In genomic region chr6:39425181-39425580, GRCm38 (mm10) we compare ENCODE assay signal across 23 mouse cellular contexts. TPM values are rescaled to one million over a fixed set of nuclear protein-coding genes. Genes with fewer than 3 reads are reported as not detected.
DNase-seq lines count a peak whose midpoint lies in the region; ATAC-seq and TF ChIP-seq lines count a peak whose summit lies in the region.
"Had no signal": no experiment of that assay in that cellular context is flagged by ENCODE, and none has a peak within 500 bp of the region (broad histone marks: within the 10 kb centered on the region; RNA-seq: fewer than 3 reads in every experiment).

No protein-coding gene starts in this region.

- peak overlapping the region; percentile 48 for H3K27ac ChIP-seq in MEL (ENCODE audit: control insufficient read depth, low read depth, low read length)
- H3K27ac ChIP-seq in liver, embryonic 14.5 days, result peak overlapping the region; percentile 78
- H3K27ac ChIP-seq: embryonic facial prominence, embryonic 13.5 days; heart, embryonic 10.5 days; hindbrain, embryonic 10.5 days; hindbrain, embryonic 14.5 days had no signal

- 24% methylated on average over 2 of the region's 2 CpGs for WGBS in liver, embryonic 14.5 days (ENCODE audit: insufficient replicate concordance)

- intact Hi-C loops in heart, postnatal 10 days (cut with DNase I), result no loop called here

- peaks cover 0 to 44% of the 10 kb centered on the region in 2 experiments; a peak in 2 of 4 replicates for H3K36me3 ChIP-seq in MEL (ENCODE audit: control insufficient read depth in 1 of 2, insufficient read depth in 2 of 2, low read length in 2 of 2)
- no peaks in the 10 kb centered on the region for H3K36me3 ChIP-seq in liver, embryonic 14.5 days (replicated peaks; ENCODE audit: control insufficient read depth, insufficient read depth, low read depth)
- H3K36me3 ChIP-seq: embryonic facial prominence, embryonic 13.5 days; heart, embryonic 10.5 days; hindbrain, embryonic 10.5 days had no signal

- peak in 1 of 2 experiments; percentile 31; a peak in 2 of 4 replicates for TF ChIP-seq EP300 in MEL (IDR thresholded peaks at IDR 0.05; ENCODE audit: low read depth in 1 of 2, low read length in 2 of 2)
- peak; percentile 29; the same call in 1 of the 2 replicates for TF ChIP-seq EP300 in liver, embryonic 14.5 days (IDR thresholded peaks at IDR 0.05; ENCODE audit: low read depth)

- no peak overlapping the region for H3K9ac ChIP-seq in MEL (ENCODE audit: control insufficient read depth, low read depth, low read length, poor library complexity, severe bottlenecking)
- H3K9ac ChIP-seq in liver, embryonic 14.5 days (replicated peaks), result peak overlapping the region; percentile 48
- H3K9ac ChIP-seq: embryonic facial prominence, embryonic 13.5 days; hindbrain, embryonic 14.5 days had no signal

- peaks cover 15 to 37% of the 10 kb centered on the region in 2 experiments for H3K4me1 ChIP-seq in MEL (ENCODE audit: control insufficient read depth in 1 of 2, insufficient read depth in 2 of 2, low read length in 2 of 2)
- H3K4me1 ChIP-seq in liver, embryonic 14.5 days (replicated peaks; ENCODE audit: control insufficient read depth in 2 of 2, insufficient read depth in 2 of 2, low read length in 1 of 2), result peaks cover 76 to 78% of the 10 kb centered on the region in 2 experiments

- DNase-seq in ovary, adult 18-20 months (ENCODE audit: low spot score), result peak; percentile 72
- DNase-seq in ovary, postnatal 36 days (ENCODE audit: low spot score), result no peak
- DNase-seq in MEL (ENCODE audit: low read depth, low spot score), result peak; percentile 58
- DNase-seq in liver, embryonic 14.5 days (ENCODE audit: low read depth in 3 of 3, low spot score in 3 of 3), result peak in 1 of 3 experiments; percentile 61
- no peak for DNase-seq in lung, postnatal 25 days (ENCODE audit: low spot score)
- no peak for DNase-seq in heart, postnatal 10 days
- DNase-seq in layer of hippocampus, postnatal 25 days (ENCODE audit: extremely low spot score in 1 of 2, low spot score in 1 of 2), result no peak
- DNase-seq: adrenal gland, postnatal 25 days; cerebellum, adult 18-20 months; cerebellum, adult 9-11 months; cerebellum, postnatal 36 days; gastrocnemius, postnatal 10 days; heart, adult 18-20 months; heart, postnatal 14 days had no signal

- H3K27me3 ChIP-seq in MEL (ENCODE audit: control insufficient read depth in 1 of 2, insufficient read depth in 2 of 2, low read length in 2 of 2), result no peaks in the 10 kb centered on the region
- H3K27me3 ChIP-seq in liver, embryonic 14.5 days (ENCODE audit: control insufficient read depth, insufficient read depth, low read length), result no peaks in the 10 kb centered on the region
- H3K27me3 ChIP-seq: Patski had no signal

- H3K4me3 ChIP-seq in MEL (ENCODE audit: control insufficient read depth in 1 of 2, insufficient read depth in 1 of 2, low read depth in 2 of 2, low read length in 2 of 2), result no peak overlapping the region
- no peak overlapping the region for H3K4me3 ChIP-seq in liver, embryonic 14.5 days (ENCODE audit: insufficient read depth in 1 of 2, low read depth in 2 of 2, low read length in 2 of 2)
- H3K4me3 ChIP-seq: embryonic facial prominence, embryonic 13.5 days; heart, embryonic 10.5 days; hindbrain, embryonic 10.5 days had no signal

- no peaks in the 10 kb centered on the region for H3K9me3 ChIP-seq in MEL (replicated peaks; ENCODE audit: insufficient read depth, low read length)
- H3K9me3 ChIP-seq in liver, embryonic 14.5 days (ENCODE audit: control insufficient read depth, low read length), result no peaks in the 10 kb centered on the region
- H3K9me3 ChIP-seq: embryonic facial prominence, embryonic 13.5 days; heart, embryonic 10.5 days; hindbrain, embryonic 10.5 days had no signal

- H3K4me2 ChIP-seq in liver, embryonic 14.5 days (ENCODE audit: low read depth), result peak overlapping the region; percentile 49
- H3K4me2 ChIP-seq: embryonic facial prominence, embryonic 13.5 days; hindbrain, embryonic 14.5 days had no signal

- TF ChIP-seq RAD21 in MEL (IDR thresholded peaks at IDR 0.05; ENCODE audit: low read depth, low read length), result no peak

- TF ChIP-seq CTCF in MEL (IDR thresholded peaks at IDR 0.05 in 2 of 3, conservative IDR thresholded peaks at IDR 0.05 in 1 of 3; ENCODE audit: control insufficient read depth in 1 of 3, insufficient read depth in 1 of 3, low read depth in 2 of 3, low read length in 3 of 3, poor library complexity in 1 of 3, severe bottlenecking in 1 of 3), result no peak
- TF ChIP-seq CTCF in liver, embryonic 14.5 days (IDR thresholded peaks at IDR 0.05; ENCODE audit: low read depth), result no peak

- no peaks in the 10 kb centered on the region for H3K79me2 ChIP-seq in MEL (ENCODE audit: control insufficient read depth, insufficient read depth, low read length, poor library complexity)

- TF ChIP-seq POLR2A in MEL (IDR thresholded peaks at IDR 0.05; ENCODE audit: control insufficient read depth in 1 of 2, insufficient read depth in 1 of 2, low read depth in 1 of 2, low read length in 2 of 2, poor library complexity in 1 of 2), result no peak

- ATAC-seq in liver, embryonic 14.5 days (ENCODE audit: insufficient read depth), result 0 out of 2 replicates have a peak, but pooled peaks have one; percentile 15
- 0 out of 2 replicates have a peak, but pooled peaks have one; percentile 9 for ATAC-seq in megakaryocyte progenitor cell, adult 5-6 weeks (replicated peaks; ENCODE audit: poor library complexity)
- ATAC-seq: activated CD4-positive, CD25-positive, alpha-beta regulatory T cell, adult 4 months; forebrain, embryonic 16.5 days; Patski had no signal

TF ChIP-seq in MEL, 35 proteins besides CTCF, POLR2A, EP300 and RAD21 (continues in another document):
- TF ChIP-seq ZKSCAN1 (IDR thresholded peaks at IDR 0.05; ENCODE audit: low read depth, low read length) (no peak), USF1 (IDR thresholded peaks at IDR 0.05; ENCODE audit: low read depth, low read length) (no peak), HCFC1 (IDR thresholded peaks at IDR 0.05; ENCODE audit: low read depth, low read length) (no peak), MYC (IDR thresholded peaks at IDR 0.05; ENCODE audit: low read depth, low read length) (no peak), SIN3A (IDR thresholded peaks at IDR 0.05; ENCODE audit: low read length) (peak; percentile 32; the same call in 1 of the 2 replicates), CHD1 (IDR thresholded peaks at IDR 0.05; ENCODE audit: low read depth, low read length) (no peak), MXI1 (IDR thresholded peaks at IDR 0.05; ENCODE audit: low read depth, low read length) (peak; percentile 60; the same call in 1 of the 2 replicates), TAL1 (IDR thresholded peaks at IDR 0.05; ENCODE audit: low read length) (no peak), NELFE (IDR thresholded peaks at IDR 0.05; ENCODE audit: low read depth, low read length) (no peak), SMC3 (IDR thresholded peaks at IDR 0.05; ENCODE audit: low read depth, low read length) (no peak), MAX (IDR thresholded peaks at IDR 0.05; ENCODE audit: low read length) (no peak), MEF2A (IDR thresholded peaks at IDR 0.05; ENCODE audit: extremely low read depth, insufficient replicate concordance, low read depth, low read length, poor library complexity, severe bottlenecking) (no peak), TCF12 (IDR thresholded peaks at IDR 0.05; ENCODE audit: low read depth, low read length) (0 out of 2 replicates have a peak, but pooled peaks have one; percentile 28), GATA1 (IDR thresholded peaks at IDR 0.05; ENCODE audit: low read depth, low read length) (peak; percentile 27), BHLHE40 (IDR thresholded peaks at IDR 0.05; ENCODE audit: borderline replicate concordance, low read depth, low read length) (no peak), ELF1 (IDR thresholded peaks at IDR 0.05; ENCODE audit: low read depth, low read length) (no peak), TBP (IDR thresholded peaks at IDR 0.05; ENCODE audit: low read depth, low read length) (no peak), POLR2AphosphoS2 (IDR thresholded peaks at IDR 0.05; ENCODE audit: low read length) (no peak), MYB (IDR thresholded peaks at IDR 0.05; ENCODE audit: low read depth, low read length) (no peak), ETS1 (IDR thresholded peaks at IDR 0.05; ENCODE audit: low read depth, low read length) (peak; percentile 37; the same call in 1 of the 2 replicates)

RNA-seq across cellular contexts. Expression of gene Mkrn1, which starts 4.9 kb away (rescaled TPM):
- 58.1 and 60.4 TPM in 2 replicates for total RNA-seq in MEL (2012; rRNA removed)
- polyA plus RNA-seq in MEL (2012; ENCODE audit: insufficient read depth in 1 of 2, insufficient read length in 2 of 2, low read depth in 1 of 2, low replicate concordance in 2 of 2, missing spikeins in 1 of 2), result 10 to 100 TPM in 1 of 2 experiments, not detected in 1; 57.4 TPM
- polyA plus RNA-seq in liver, embryonic 14.5 days (2012; rRNA removed), result 89.7 and 116 TPM in 2 replicates
- polyA plus RNA-seq in liver, embryonic 14.5 days (2014; fragmentation: Nextera tagmentation; extraction: Ambion mirVana), result 198 and 207 TPM in 2 replicates
- total RNA-seq in megakaryocyte progenitor cell, adult 5-6 weeks (2015), result 43.6 and 49.2 TPM in 2 replicates
- 31.7 and 34.4 TPM in 2 replicates for total RNA-seq in megakaryocyte progenitor cell, adult 5-6 weeks (2017)
- 10 to 100 TPM; 52.7 to 84.4 TPM for total RNA-seq in heart, postnatal 10 days (2021)
- 100 to 1,000 TPM; 131 to 144 TPM for total RNA-seq in layer of hippocampus, postnatal 25 days (2021)

RNA-seq across cellular contexts. Expression of gene Rab19, which starts 44.2 kb away (rescaled TPM):
- total RNA-seq in MEL (2012; rRNA removed), result 0.13 TPM in 1 of 2 replicates, not detected in the other
- polyA plus RNA-seq in MEL (2012; ENCODE audit: insufficient read depth in 1 of 2, insufficient read length in 2 of 2, low read depth in 1 of 2, low replicate concordance in 2 of 2, missing spikeins in 1 of 2), result under 1 TPM in 1 of 2 experiments, not detected in 1; 0.10 TPM
- polyA plus RNA-seq in liver, embryonic 14.5 days (2012; rRNA removed), result 0.04 and 0.17 TPM in 2 replicates
- polyA plus RNA-seq in liver, embryonic 14.5 days (2014; fragmentation: Nextera tagmentation; extraction: Ambion mirVana), result 0.32 and 0.38 TPM in 2 replicates
- total RNA-seq in megakaryocyte progenitor cell, adult 5-6 weeks (2015), result 0.37 TPM in 1 of 2 replicates, not detected in the other
- total RNA-seq in megakaryocyte progenitor cell, adult 5-6 weeks (2017), result 0.34 and 0.42 TPM in 2 replicates
- under 1 TPM; 0.22 to 0.32 TPM for total RNA-seq in heart, postnatal 10 days (2021)
- total RNA-seq in layer of hippocampus, postnatal 25 days (2021), result not detected
- total RNA-seq: adrenal gland, adult 18-20 months had no signal

RNA-seq across cellular contexts. Expression of gene Slc37a3, which starts 47.7 kb away (rescaled TPM):
- total RNA-seq in MEL (2012; rRNA removed), result 4.9 and 5.9 TPM in 2 replicates
- 10 to 100 TPM in 1 of 2 experiments, not detected in 1; 12.0 TPM for polyA plus RNA-seq in MEL (2012; ENCODE audit: insufficient read depth in 1 of 2, insufficient read length in 2 of 2, low read depth in 1 of 2, low replicate concordance in 2 of 2, missing spikeins in 1 of 2)
- 3.7 and 3.9 TPM in 2 replicates for polyA plus RNA-seq in liver, embryonic 14.5 days (2012; rRNA removed)
- polyA plus RNA-seq in liver, embryonic 14.5 days (2014; fragmentation: Nextera tagmentation; extraction: Ambion mirVana), result 6.0 and 6.3 TPM in 2 replicates
- 0.59 and 0.73 TPM in 2 replicates for total RNA-seq in megakaryocyte progenitor cell, adult 5-6 weeks (2015)
- total RNA-seq in megakaryocyte progenitor cell, adult 5-6 weeks (2017), result 1.7 and 3.4 TPM in 2 replicates
- total RNA-seq in heart, postnatal 10 days (2021), result 10 to 100 TPM; 29.9 to 37.7 TPM
- 10 to 100 TPM; 74.1 to 76.8 TPM for total RNA-seq in layer of hippocampus, postnatal 25 days (2021)

Comparison
In these comparisons a context has a peak if more than half of its experiments do, and no peak if none do; other contexts are left out.
1. DNase-seq: peak in ovary, adult 18-20 months (single experiment) and MEL (single experiment); none in ovary, postnatal 36 days (single experiment), lung, postnatal 25 days (single experiment), heart, postnatal 10 days (0 of 2) and layer of hippocampus, postnatal 25 days (0 of 2).